Mouse (Mus musculus) MEL (cell line): Measurements from ENCODE around the gene Cgnl1. TPM values are rescaled to one million over a fixed set of nuclear protein-coding genes. Genes with fewer than 3 reads are reported as not detected.

Source experiments
- DNase-seq: peaks from one replicate; pipeline ENCODE4 v3.0.0; 2011; ENCODE audit warnings: low read depth, low spot score
- H3K27ac ChIP-seq: 2 replicates; pipeline ENCODE4 v1.5.1; 2012; ENCODE audit warnings: low read depth, mild to moderate bottlenecking, control low read depth, low read length, moderate library complexity; ENCODE audit not compliant: control insufficient read depth
- H3K27me3 ChIP-seq, 2 experiments: fragments of 150-350 bp in 1 of 2; sonication (generic) in 1 of 2; 2 replicates each; pipeline ENCODE4 v1.6.1; 2012; ENCODE audit warnings: low read length in 2 of 2, mild to moderate bottlenecking in 2 of 2, improper control_type of control experiment in 1 of 2, moderate library complexity in 1 of 2; ENCODE audit not compliant: insufficient read depth in 2 of 2, control insufficient read depth in 1 of 2
- H3K36me3 ChIP-seq, 2 experiments: 2 replicates each; pipeline ENCODE4 v1.6.1; 2012 to 2014; ENCODE audit warnings: low read length in 2 of 2, improper control_type of control experiment in 1 of 2, inconsistent platforms in 1 of 2, mild to moderate bottlenecking in 1 of 2; ENCODE audit not compliant: insufficient read depth in 2 of 2, control insufficient read depth in 1 of 2
- H3K4me1 ChIP-seq, 2 experiments: fragments of 150-350 bp in 1 of 2; sonication (generic) in 1 of 2; 2 replicates each; pipeline ENCODE4 v1.6.1; 2012; ENCODE audit warnings: low read length in 2 of 2, improper control_type of control experiment in 1 of 2, mild to moderate bottlenecking in 1 of 2; ENCODE audit not compliant: insufficient read depth in 2 of 2, control insufficient read depth in 1 of 2
- H3K4me3 ChIP-seq, 2 experiments: fragments of 150-350 bp in 1 of 2; sonication (generic) in 1 of 2; 2 replicates each; pipeline ENCODE4 v1.5.1; 2012; ENCODE audit warnings: low read depth in 2 of 2, low read length in 2 of 2, mild to moderate bottlenecking in 2 of 2, moderate library complexity in 2 of 2, control low read depth in 1 of 2, improper control_type of control experiment in 1 of 2; ENCODE audit not compliant: control insufficient read depth in 1 of 2, insufficient read depth in 1 of 2
- H3K79me2 ChIP-seq: 2 replicates; pipeline ENCODE4 v1.6.1; 2012; ENCODE audit warnings: mild to moderate bottlenecking, low read length, moderate library complexity; ENCODE audit not compliant: control insufficient read depth, poor library complexity, insufficient read depth
- H3K9ac ChIP-seq: 2 replicates; pipeline ENCODE4 v1.6.1; 2012; ENCODE audit warnings: low read depth, mild to moderate bottlenecking, control low read depth, low read length, moderate library complexity; ENCODE audit not compliant: control insufficient read depth, poor library complexity, severe bottlenecking
- H3K9me3 ChIP-seq: fragments of 150-350 bp; sonication (generic); replicated peaks from 2 replicates; pipeline ENCODE4 v1.6.1; 2012; ENCODE audit warnings: mild to moderate bottlenecking, low read length, improper control_type of control experiment, moderate library complexity; ENCODE audit not compliant: insufficient read depth
- BHLHE40 ChIP-seq: IDR thresholded peaks from 2 replicates; pipeline ENCODE4 v1.6.1; 2012; ENCODE audit warnings: low read depth, mild to moderate bottlenecking, inconsistent platforms, low read length, improper control_type of control experiment, borderline replicate concordance
- EP300 ChIP-seq, 2 experiments: IDR thresholded peaks; 2 replicates each; pipeline ENCODE4 v1.6.1; 2011; ENCODE audit warnings: improper control_type of control experiment in 2 of 2, low read length in 2 of 2, low read depth in 1 of 2, mild to moderate bottlenecking in 1 of 2
- ETS1 ChIP-seq: IDR thresholded peaks from 2 replicates; pipeline ENCODE4 v1.6.1; 2012; ENCODE audit warnings: low read depth, mild to moderate bottlenecking, inconsistent platforms, low read length, improper control_type of control experiment, moderate library complexity
- GATA1 ChIP-seq: IDR thresholded peaks from 2 replicates; pipeline ENCODE4 v1.6.1; 2011; ENCODE audit warnings: low read depth, low read length, improper control_type of control experiment
- JUND ChIP-seq: IDR thresholded peaks from 2 replicates; pipeline ENCODE4 v1.6.1; 2011; ENCODE audit warnings: low read depth, mild to moderate bottlenecking, improper control_type of control experiment, low read length
- KAT2A ChIP-seq: conservative IDR thresholded peaks from 2 replicates; pipeline ENCODE4 v1.6.1; 2012; ENCODE audit warnings: low read depth, low read length, improper control_type of control experiment, inconsistent platforms
- MAX ChIP-seq: IDR thresholded peaks from 2 replicates; pipeline ENCODE4 v1.6.1; 2011; ENCODE audit warnings: low read length, improper control_type of control experiment
- MYB ChIP-seq: IDR thresholded peaks from 2 replicates; pipeline ENCODE4 v1.6.1; 2011; ENCODE audit warnings: mild to moderate bottlenecking, low read depth, low read length, improper control_type of control experiment
- MYC ChIP-seq: IDR thresholded peaks from 2 replicates; pipeline ENCODE4 v1.6.1; 2011; ENCODE audit warnings: low read depth, mild to moderate bottlenecking, low read length, improper control_type of control experiment, moderate library complexity
- POLR2A ChIP-seq, 2 experiments: IDR thresholded peaks; 2 replicates each; pipeline ENCODE4 v1.6.1; 2011 to 2012; ENCODE audit warnings: low read length in 2 of 2, mild to moderate bottlenecking in 2 of 2, control low read depth in 1 of 2, improper control_type of control experiment in 1 of 2, low read depth in 1 of 2, moderate library complexity in 1 of 2; ENCODE audit not compliant: control insufficient read depth in 1 of 2, insufficient read depth in 1 of 2, poor library complexity in 1 of 2
- RCOR1 ChIP-seq: IDR thresholded peaks from 2 replicates; pipeline ENCODE4 v1.6.1; 2012; ENCODE audit warnings: low read depth, mild to moderate bottlenecking, inconsistent platforms, low read length, improper control_type of control experiment
- SIN3A ChIP-seq: IDR thresholded peaks from 2 replicates; pipeline ENCODE4 v1.6.1; 2012; ENCODE audit warnings: low read length, improper control_type of control experiment, inconsistent platforms
- TAL1 ChIP-seq: IDR thresholded peaks from 2 replicates; pipeline ENCODE4 v1.6.1; 2012; ENCODE audit warnings: mild to moderate bottlenecking, inconsistent platforms, low read length, moderate library complexity, mixed read lengths
- TCF12 ChIP-seq: IDR thresholded peaks from 2 replicates; pipeline ENCODE4 v1.6.1; 2014; ENCODE audit warnings: low read depth, mild to moderate bottlenecking, inconsistent platforms, low read length, improper control_type of control experiment, moderate library complexity
- USF2 ChIP-seq, 2 experiments: IDR thresholded peaks; 2 replicates each; pipeline ENCODE4 v1.6.1; 2011 to 2012; ENCODE audit warnings: improper control_type of control experiment in 2 of 2, low read length in 2 of 2, borderline replicate concordance in 1 of 2, inconsistent platforms in 1 of 2, low read depth in 1 of 2, mild to moderate bottlenecking in 1 of 2; ENCODE audit not compliant: insufficient read depth in 1 of 2
- ZC3H11A ChIP-seq: IDR thresholded peaks from 2 replicates; pipeline ENCODE4 v1.6.1; 2012; ENCODE audit warnings: low read depth, mild to moderate bottlenecking, inconsistent platforms, low read length, improper control_type of control experiment
- polyA plus RNA-seq, 2 experiments: library from polyadenylated mRNA; stranded (reverse) in 1 of 2; unstranded in 1 of 2; fragments of >175 nt in 1 of 2; fragments of >200 nt in 1 of 2; gene quantifications; 2 replicates each; pipeline versions ENCODE4 v1.2.1 to v1.2.4; 2012; ENCODE audit warnings: low replicate concordance in 2 of 2, low read depth in 1 of 2; ENCODE audit not compliant: insufficient read length in 2 of 2, insufficient read depth in 1 of 2, missing spikeins in 1 of 2
- total RNA-seq: library from RNA; depleted of rRNA; stranded (reverse); fragments of 300-350 nt; gene quantifications from 2 replicates; pipeline ENCODE4 v1.2.3, GENCODE M21; 2012

Cgnl1 gene
- total and polyA plus RNA-seq, 3 experiments, result 0.19 to 0.70 TPM; not detected in 1

DNA sequence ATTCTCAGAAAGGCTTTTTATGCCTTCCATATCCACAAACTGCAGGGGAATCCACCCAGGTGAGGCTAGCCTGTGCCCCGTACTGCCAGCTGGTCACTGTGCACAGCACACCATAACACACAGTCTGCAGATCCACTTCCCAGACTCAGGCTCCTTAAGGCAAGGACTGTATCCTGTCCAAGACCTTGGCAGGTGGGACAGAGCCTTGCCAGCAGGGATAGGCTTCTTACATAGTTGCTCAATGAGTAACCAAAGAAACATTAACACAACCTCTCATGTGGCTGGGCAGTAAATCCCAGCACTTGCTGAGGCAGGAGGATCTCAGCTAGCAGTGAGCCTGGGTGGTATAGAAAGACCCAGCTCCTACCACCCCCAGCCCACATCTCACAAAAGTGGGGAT, 3.3 kb downstream of the Cgnl1 start:
- Histone ChIP-seq H3K79me2 (no peaks in the 10 kb centered on the region), H3K36me3 (peaks cover 0 to 2% of the 10 kb centered on the region in 2 experiments; a peak in 1 of 4 replicates), H3K9ac (no peak overlapping the region), H3K9me3 (no peaks in the 10 kb centered on the region), H3K4me1 (peaks cover 0 to 14% of the 10 kb centered on the region in 2 experiments; a peak in 2 of 4 replicates), H3K27ac (no peak overlapping the region), H3K4me3 (no peak overlapping the region), H3K27me3 (no peaks in the 10 kb centered on the region)
- DNase-seq, result no peak
- TF ChIP-seq TAL1 (no peak), GATA1 (no peak), MYC (no peak), MYB (no peak), JUND (no peak), POLR2A (IDR thresholded peaks at IDR 0.05; ENCODE audit: control insufficient read depth in 1 of 2, insufficient read depth in 1 of 2, low read depth in 1 of 2, low read length in 2 of 2, poor library complexity in 1 of 2) (no peak), USF2 (IDR thresholded peaks at IDR 0.05; ENCODE audit: borderline replicate concordance in 1 of 2, insufficient read depth in 1 of 2, low read depth in 1 of 2, low read length in 2 of 2) (no peak), KAT2A (no peak)

DNA sequence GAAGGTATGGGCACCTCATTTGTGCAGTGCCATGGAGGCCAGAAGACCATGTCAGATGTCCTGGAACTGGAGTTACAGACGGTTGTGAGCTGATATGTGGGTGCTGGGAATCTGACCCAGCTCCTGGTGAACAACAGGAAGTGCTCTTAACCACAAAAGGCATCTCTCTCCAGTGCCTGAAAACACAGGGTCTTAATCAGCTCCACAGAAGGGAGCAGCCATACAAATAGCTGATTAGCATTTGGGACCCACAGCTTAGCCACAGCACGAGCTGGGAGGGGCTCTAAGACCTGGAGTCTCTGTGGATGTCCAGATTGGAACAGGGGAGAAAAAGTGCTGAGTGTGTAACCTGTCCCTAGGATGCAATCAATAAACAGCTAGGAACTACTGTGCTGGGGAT, 4.5 kb downstream of the Cgnl1 start:
- DNase-seq, result peak; percentile 60
- Histone ChIP-seq H3K4me3 (no peak overlapping the region), H3K27ac (no peak overlapping the region), H3K9ac (no peak overlapping the region), H3K9me3 (no peaks in the 10 kb centered on the region), H3K4me1 (peaks cover 0 to 9% of the 10 kb centered on the region in 2 experiments; a peak in 2 of 4 replicates), H3K27me3 (no peaks in the 10 kb centered on the region), H3K79me2 (no peaks in the 10 kb centered on the region), H3K36me3 (peaks cover 0 to 2% of the 10 kb centered on the region in 2 experiments; a peak in 1 of 4 replicates)
- no peak for TF ChIP-seq KAT2A
- no peak for TF ChIP-seq ETS1
- no peak for TF ChIP-seq SIN3A
- TF ChIP-seq TAL1, result peak; percentile 53
- TF ChIP-seq BHLHE40, result peak; percentile 42; the same call in 1 of the 2 replicates
- TF ChIP-seq ZC3H11A, result no peak
- TF ChIP-seq GATA1, result peak; percentile 49
- 0 out of 2 replicates have a peak, but pooled peaks have one; percentile 33 for TF ChIP-seq TCF12
- TF ChIP-seq RCOR1, result peak; percentile 14; the same call in 1 of the 2 replicates
- TF ChIP-seq EP300 (IDR thresholded peaks at IDR 0.05; ENCODE audit: low read depth in 1 of 2, low read length in 2 of 2), result peak; percentile 55 to 66; a peak in 3 of 4 replicates
- TF ChIP-seq MAX, result no peak
